Mouse (Mus musculus) urinary bladder, postnatal 4 days (tissue): ENCODE data around the gene Sec31a.

Experiments used
- DNase-seq, 2 experiments: peaks; one replicate each; pipeline ENCODE4 v3.0.0; 2021 to 2022; ENCODE audit warnings: low spot score in 2 of 2

Sec31a gene

GRCm38 (mm10) chr5:100349287-100350215, 66.5 kb downstream of the Sec31a start:
- DNase-seq: no peak

- no peak for DNase-seq
Measured at GRCm38 (mm10) chr5:100345118-100345517, 70.9 kb downstream of the Sec31a start.

- DNase-seq: no peak
Measured at GRCm38 (mm10) chr5:100343087-100343486, 72.9 kb downstream of the Sec31a start.

GRCm38 (mm10) chr5:100342422-100342821, 73.6 kb downstream of the Sec31a start:
- DNase-seq: no peak

GRCm38 (mm10) chr5:100341042-100341441, 75.0 kb downstream of the Sec31a start:
- no peak for DNase-seq

- DNase-seq: no peak
Measured at GRCm38 (mm10) chr5:100337852-100338251, 78.2 kb downstream of the Sec31a start.

GRCm38 (mm10) chr5:100336876-100337275, 79.2 kb downstream of the Sec31a start:
- no peak for DNase-seq

- DNase-seq: no peak
Measured at GRCm38 (mm10) chr5:100335581-100336080, 80.4 kb downstream of the Sec31a start.

- DNase-seq: no peak
Measured at GRCm38 (mm10) chr5:100334686-100335085, 81.3 kb downstream of the Sec31a start.

GRCm38 (mm10) chr5:100333607-100334380, 82.2 kb downstream of the Sec31a start:
- DNase-seq: no peak

GRCm38 (mm10) chr5:100332300-100333004, 83.6 kb downstream of the Sec31a start:
- no peak for DNase-seq

GRCm38 (mm10) chr5:100331636-100332035, 84.4 kb downstream of the Sec31a start:
- DNase-seq: no peak

- DNase-seq: peak; percentile 65 to 76
Measured at GRCm38 (mm10) chr5:100322081-100322480, 94.0 kb downstream of the Sec31a start.

- no peak for DNase-seq
Measured at GRCm38 (mm10) chr5:100317842-100318241, 98.2 kb downstream of the Sec31a start.

GRCm38 (mm10) chr5:100317010-100317409, 99.0 kb downstream of the Sec31a start:
- no peak for DNase-seq

- DNase-seq: no peak
Measured at GRCm38 (mm10) chr5:100315646-100316045, 100.4 kb downstream of the Sec31a start.

- DNase-seq: no peak
Measured at GRCm38 (mm10) chr5:100312391-100312790, 103.6 kb downstream of the Sec31a start.
